Mouse (Mus musculus) hindbrain, embryonic 12.5 days (tissue): ENCODE measurements around the gene Trpv1. TPM values are rescaled to one million over a fixed set of nuclear protein-coding genes. Genes with fewer than 3 reads are reported as not detected.

Experiments
- ATAC-seq: fragments of 200-750 bp; cut with Nextera tagmentation; 2 replicates; pipeline ENCODE4 v1.8.0; 2017; ENCODE audit warnings: moderate TSS enrichment; ENCODE audit not compliant: low FRiP score
- H3K27ac ChIP-seq: fragments of 300-500 bp; sonication (generic); 2 replicates; pipeline ENCODE4 v1.5.1; 2016; ENCODE audit warnings: mild to moderate bottlenecking
- H3K27me3 ChIP-seq: fragments of 300-500 bp; sonication (generic); 2 replicates; pipeline ENCODE4 v1.6.1; 2016; ENCODE audit warnings: mild to moderate bottlenecking
- H3K36me3 ChIP-seq: fragments of 300-500 bp; sonication (generic); 2 replicates; pipeline ENCODE4 v1.6.1; 2016; ENCODE audit warnings: mild to moderate bottlenecking
- H3K4me1 ChIP-seq: fragments of 300-500 bp; sonication (generic); 2 replicates; pipeline ENCODE4 v1.6.1; 2016
- H3K4me2 ChIP-seq: fragments of 300-500 bp; sonication (generic); replicated peaks from 2 replicates; pipeline ENCODE4 v1.6.1; 2016; ENCODE audit warnings: mild to moderate bottlenecking
- H3K4me3 ChIP-seq: fragments of 300-500 bp; sonication (generic); 2 replicates; pipeline ENCODE4 v1.5.1; 2016; ENCODE audit warnings: mild to moderate bottlenecking
- H3K9ac ChIP-seq: fragments of 300-500 bp; sonication (generic); 2 replicates; pipeline ENCODE4 v1.6.1; 2016; ENCODE audit warnings: mild to moderate bottlenecking, moderate library complexity
- H3K9me3 ChIP-seq: fragments of 300-500 bp; sonication (generic); replicated peaks from 2 replicates; pipeline ENCODE4 v1.6.1; 2016; ENCODE audit warnings: mild to moderate bottlenecking
- WGBS: fragments of 180-500 bp; shearing (Covaris S2); methylation state at CpG from one replicate; pipeline ENCODE4 v1.1.7; 2016; 5-methylcytosine and 5-hydroxymethylcytosine counted together
- polyA plus RNA-seq: library from polyadenylated mRNA; unstranded; fragments of >200 nt; fragmentation: Nextera tagmentation; extraction: Ambion mirVana; gene quantifications from 2 replicates; pipeline ENCODE4 v1.2.1, GENCODE M21; 2016

The Trpv1 gene
- polyA plus RNA-seq, 1 experiment from 2014 or later, result not detected

DNA sequence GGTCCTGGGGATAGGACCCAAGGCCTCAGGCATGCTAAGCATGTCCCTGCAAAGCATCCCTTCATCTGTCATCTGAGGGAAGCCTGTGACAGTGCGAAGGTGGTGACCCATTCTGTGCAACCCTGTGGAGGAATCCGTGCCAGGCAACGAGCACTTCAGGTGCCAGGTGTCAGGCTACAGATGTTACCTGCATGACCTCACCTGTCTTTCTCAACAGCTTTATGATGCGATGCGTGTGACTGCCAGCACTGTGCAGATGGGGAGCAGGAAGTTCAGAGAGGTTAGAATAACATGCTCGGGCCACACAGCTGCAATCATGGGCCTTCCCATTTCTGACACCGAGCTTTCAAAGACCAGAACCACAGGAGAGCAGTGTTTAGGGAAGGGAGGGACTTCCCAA is 28.9 kb upstream of the Trpv1 start:
- Histone ChIP-seq H3K36me3 (no peaks in the 10 kb centered on the region), H3K9me3 (no peaks in the 10 kb centered on the region), H3K27me3 (no peaks in the 10 kb centered on the region), H3K9ac (no peak overlapping the region), H3K4me3 (no peak overlapping the region), H3K4me1 (no peaks in the 10 kb centered on the region), H3K4me2 (no peak overlapping the region), H3K27ac (no peak overlapping the region)
- no peak for ATAC-seq
- WGBS, result 76% methylated on average over 7 of the region's 7 CpGs

DNA sequence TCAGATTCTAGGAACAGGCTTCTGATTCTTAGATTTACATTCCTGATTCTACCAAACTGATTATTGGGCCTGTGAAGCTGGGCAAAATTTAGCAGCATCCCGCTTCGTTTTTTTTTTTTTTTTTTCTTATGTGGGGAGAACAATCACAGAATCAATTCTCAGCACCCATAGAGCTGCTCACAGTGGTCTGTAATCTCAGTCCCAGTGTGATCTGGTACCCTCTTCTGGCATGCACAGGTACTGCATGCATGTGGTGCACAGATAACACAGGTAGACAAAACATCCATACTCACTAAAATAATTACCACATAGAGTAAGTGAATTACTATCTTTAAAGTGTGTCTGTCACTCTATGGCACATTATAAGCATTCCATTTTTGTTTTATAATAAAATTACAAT is 26.5 kb upstream of the Trpv1 start:
- no peaks in the 10 kb centered on the region for H3K4me1 ChIP-seq
- ATAC-seq, result no peak

DNA sequence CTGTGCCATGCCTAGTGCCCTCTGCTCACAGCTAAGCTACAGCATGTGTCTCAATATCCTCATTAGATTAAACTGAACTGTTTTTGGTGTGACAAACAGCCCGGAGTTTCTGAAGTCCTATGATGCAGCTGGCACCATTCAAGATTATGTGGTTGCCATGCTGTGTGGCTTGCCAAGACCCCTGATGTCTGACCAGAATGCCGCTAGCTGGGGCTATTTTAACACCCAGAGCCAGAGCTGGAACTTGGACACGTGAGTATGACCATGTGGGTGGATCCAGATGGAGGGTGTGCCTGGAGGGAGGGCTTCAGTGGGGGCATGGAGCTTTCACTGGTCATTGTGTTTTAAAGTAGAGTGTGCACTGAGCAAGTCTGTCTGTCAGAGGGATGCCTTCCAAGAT is 20.1 kb upstream of the Trpv1 start:
- Histone ChIP-seq H3K27me3 (no peaks in the 10 kb centered on the region), H3K9ac (no peak overlapping the region), H3K4me2 (no peak overlapping the region), H3K4me1 (no peaks in the 10 kb centered on the region), H3K4me3 (no peak overlapping the region), H3K36me3 (no peaks in the 10 kb centered on the region), H3K27ac (no peak overlapping the region), H3K9me3 (no peaks in the 10 kb centered on the region)
- ATAC-seq, result no peak
- 84% methylated on average over 3 of the region's 3 CpGs for WGBS

More for the DNA sequence above, 26.5 kb upstream of the Trpv1 start:
- no peaks in the 10 kb centered on the region for H3K27me3 ChIP-seq
- no peak overlapping the region for H3K9ac ChIP-seq
- H3K4me2 ChIP-seq, result no peak overlapping the region
- no peak overlapping the region for H3K4me3 ChIP-seq
- no peaks in the 10 kb centered on the region for H3K9me3 ChIP-seq
- 74% methylated on average over 2 of the region's 2 CpGs for WGBS
- H3K36me3 ChIP-seq, result no peaks in the 10 kb centered on the region
- H3K27ac ChIP-seq, result no peak overlapping the region

DNA sequence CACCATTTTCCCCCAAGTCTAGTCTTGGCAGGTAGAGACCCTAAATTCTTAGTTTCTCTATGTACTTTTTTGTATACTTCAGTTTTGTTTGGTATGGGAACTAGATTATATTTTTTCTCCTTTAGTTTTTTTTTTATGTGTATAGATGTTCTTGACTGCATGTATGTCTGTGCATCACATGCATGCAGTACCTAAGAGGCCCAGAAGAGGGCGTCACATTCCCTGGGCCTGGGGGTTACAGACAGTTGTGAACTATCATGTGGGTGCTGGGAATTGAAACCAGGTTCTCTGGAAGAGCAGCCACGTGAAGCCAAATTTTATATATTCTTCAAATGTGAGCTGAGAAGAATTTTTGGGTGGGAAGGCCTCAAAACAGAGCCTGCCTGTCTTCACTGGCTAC is 14.4 kb upstream of the Trpv1 start:
- H3K9me3 ChIP-seq, result no peaks in the 10 kb centered on the region
- 62% methylated on average over 2 of the region's 2 CpGs for WGBS
- H3K27me3 ChIP-seq, result no peaks in the 10 kb centered on the region; the same call in 1 of the 2 replicates

DNA sequence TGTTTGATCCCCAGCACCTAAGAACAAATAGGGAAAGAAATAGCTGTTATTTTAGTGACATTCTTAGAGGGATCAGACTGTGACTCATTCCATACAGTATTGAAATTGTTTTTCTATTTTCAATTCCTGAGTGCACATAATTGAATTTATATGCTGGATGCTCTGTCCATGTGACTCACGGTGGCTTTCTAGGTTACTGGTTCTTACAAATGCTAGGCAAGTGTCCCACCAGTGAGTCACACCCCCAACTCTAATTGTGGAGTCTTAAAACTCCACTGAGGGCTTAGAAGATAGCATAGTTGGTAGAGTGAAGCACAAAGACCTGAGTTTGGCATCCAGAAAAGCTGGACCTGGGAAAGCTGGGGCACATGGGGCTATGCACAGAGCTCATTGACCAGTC is 13.4 kb upstream of the Trpv1 start:
- WGBS, result 92% methylated on average over 1 of the region's 1 CpGs
- Histone ChIP-seq H3K4me2 (no peak overlapping the region), H3K4me1 (no peaks in the 10 kb centered on the region), H3K36me3 (no peaks in the 10 kb centered on the region), H3K27ac (no peak overlapping the region), H3K9me3 (no peaks in the 10 kb centered on the region), H3K27me3 (no peaks in the 10 kb centered on the region; the same call in 1 of the 2 replicates), H3K9ac (no peak overlapping the region), H3K4me3 (no peak overlapping the region)
- ATAC-seq, result no peak

More for the DNA sequence above, 14.4 kb upstream of the Trpv1 start:
- H3K36me3 ChIP-seq, result no peaks in the 10 kb centered on the region
- ATAC-seq, result no peak
- H3K9ac ChIP-seq, result no peak overlapping the region
- no peak overlapping the region for H3K4me2 ChIP-seq
- H3K4me3 ChIP-seq, result no peak overlapping the region
- no peak overlapping the region for H3K27ac ChIP-seq
- H3K4me1 ChIP-seq, result no peaks in the 10 kb centered on the region

DNA sequence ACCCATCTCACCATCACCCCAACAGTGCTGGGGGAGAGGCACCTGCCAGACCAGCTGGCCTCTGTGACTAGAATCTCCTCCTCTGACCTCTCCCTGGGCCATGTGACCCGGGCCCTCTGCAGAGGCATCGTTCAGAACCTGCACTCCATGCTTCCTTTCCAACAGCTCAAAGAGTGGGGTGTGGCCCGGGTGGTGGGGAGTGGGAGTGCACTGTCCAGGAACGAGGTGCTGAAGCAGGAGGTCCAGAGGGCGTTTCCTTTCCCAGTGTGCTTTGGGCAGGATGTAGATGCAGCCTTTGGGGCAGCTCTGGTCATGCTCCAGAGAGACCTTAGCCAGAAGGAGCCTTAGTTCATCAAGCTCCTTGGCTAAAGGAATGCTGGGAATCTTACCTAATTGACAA is 11.2 kb upstream of the Trpv1 start:
- H3K27ac ChIP-seq, result no peak overlapping the region
- no peak for ATAC-seq
- no peak overlapping the region for H3K4me3 ChIP-seq
- H3K4me2 ChIP-seq, result no peak overlapping the region
- no peak overlapping the region for H3K9ac ChIP-seq
- no peaks in the 10 kb centered on the region; the same call in 1 of the 2 replicates for H3K27me3 ChIP-seq
- no peaks in the 10 kb centered on the region for H3K9me3 ChIP-seq
- no peaks in the 10 kb centered on the region for H3K4me1 ChIP-seq
- 38% methylated on average over 5 of the region's 5 CpGs for WGBS
- no peaks in the 10 kb centered on the region for H3K36me3 ChIP-seq

DNA sequence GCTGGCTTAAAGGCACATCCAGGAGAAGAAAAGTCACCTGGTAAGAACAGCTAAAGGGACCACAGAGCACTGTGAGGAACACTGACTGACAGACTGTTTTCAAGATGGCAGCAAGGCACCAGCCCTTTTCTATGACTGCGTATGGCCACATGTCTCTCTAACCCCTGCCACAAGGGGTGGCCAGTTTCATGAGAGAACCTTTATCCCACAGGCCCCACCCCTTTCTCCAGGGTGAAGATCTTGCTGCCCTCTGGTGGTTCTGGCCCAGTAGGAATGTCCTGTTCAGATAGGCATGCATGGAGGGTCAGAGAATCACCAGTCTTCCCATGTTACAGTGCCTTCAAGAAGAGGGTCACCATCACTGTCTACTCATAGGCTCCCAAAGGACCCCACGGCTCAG is 10.1 kb upstream of the Trpv1 start:
- Histone ChIP-seq H3K9me3 (no peaks in the 10 kb centered on the region), H3K4me1 (no peaks in the 10 kb centered on the region), H3K9ac (no peak overlapping the region), H3K27me3 (no peaks in the 10 kb centered on the region; the same call in 1 of the 2 replicates), H3K4me3 (no peak overlapping the region), H3K27ac (no peak overlapping the region), H3K4me2 (no peak overlapping the region), H3K36me3 (no peaks in the 10 kb centered on the region)
- ATAC-seq, result no peak
- WGBS, result 80% methylated on average over 2 of the region's 2 CpGs

DNA sequence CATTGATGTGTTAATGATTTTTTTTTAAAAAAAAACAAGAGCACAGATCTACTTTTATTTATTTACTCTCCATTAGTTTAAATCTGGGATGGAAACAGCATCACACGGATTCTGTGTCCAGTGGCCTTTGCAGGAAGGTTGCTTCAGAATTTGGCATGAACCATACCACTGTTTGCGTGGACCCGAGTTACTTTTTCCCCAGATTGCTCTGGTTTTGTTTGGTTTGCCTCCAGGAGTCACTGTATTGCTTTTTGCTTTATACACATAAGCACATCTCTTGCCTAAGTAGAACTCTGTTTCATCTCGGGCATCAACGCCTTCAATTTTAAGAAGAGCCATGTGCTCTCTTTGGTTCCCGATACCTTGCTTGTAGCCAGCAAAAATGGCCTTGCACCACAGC is 8.2 kb upstream of the Trpv1 start:
- Histone ChIP-seq H3K4me3 (no peak overlapping the region), H3K27me3 (no peaks in the 10 kb centered on the region; the same call in 1 of the 2 replicates), H3K27ac (no peak overlapping the region), H3K4me1 (no peaks in the 10 kb centered on the region), H3K9ac (no peak overlapping the region), H3K9me3 (no peaks in the 10 kb centered on the region), H3K4me2 (no peak overlapping the region), H3K36me3 (no peaks in the 10 kb centered on the region)
- ATAC-seq, result no peak
- WGBS, result 95% methylated on average over 6 of the region's 6 CpGs

DNA sequence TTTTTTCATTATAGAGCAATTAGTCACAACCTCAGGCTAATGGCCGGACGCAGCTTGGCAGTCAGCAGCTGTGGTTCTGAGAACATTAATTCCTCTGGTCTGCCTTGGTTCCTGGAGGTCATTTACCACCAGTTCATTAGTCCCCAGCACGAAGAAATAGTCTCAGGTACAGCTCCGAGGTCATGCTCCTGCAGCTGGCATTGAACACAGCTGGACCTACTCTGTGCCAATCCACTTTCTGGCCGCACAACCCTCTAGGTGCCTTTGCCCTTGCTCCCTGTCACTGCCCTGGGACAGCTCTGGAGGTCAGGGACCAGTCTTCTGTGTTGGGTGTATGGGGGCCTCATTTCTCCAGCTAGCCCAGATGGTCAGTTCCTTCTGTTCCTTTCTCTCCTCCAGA is 5.2 kb upstream of the Trpv1 start:
- H3K36me3 ChIP-seq, result no peaks in the 10 kb centered on the region
- H3K9ac ChIP-seq, result no peak overlapping the region
- no peaks in the 10 kb centered on the region for H3K4me1 ChIP-seq
- WGBS, result 76% methylated on average over 5 of the region's 5 CpGs
- H3K27ac ChIP-seq, result no peak overlapping the region
- no peaks in the 10 kb centered on the region for H3K9me3 ChIP-seq
- no peaks in the 10 kb centered on the region for H3K27me3 ChIP-seq
- no peak overlapping the region for H3K4me3 ChIP-seq
- no peak for ATAC-seq
- no peak overlapping the region for H3K4me2 ChIP-seq

DNA sequence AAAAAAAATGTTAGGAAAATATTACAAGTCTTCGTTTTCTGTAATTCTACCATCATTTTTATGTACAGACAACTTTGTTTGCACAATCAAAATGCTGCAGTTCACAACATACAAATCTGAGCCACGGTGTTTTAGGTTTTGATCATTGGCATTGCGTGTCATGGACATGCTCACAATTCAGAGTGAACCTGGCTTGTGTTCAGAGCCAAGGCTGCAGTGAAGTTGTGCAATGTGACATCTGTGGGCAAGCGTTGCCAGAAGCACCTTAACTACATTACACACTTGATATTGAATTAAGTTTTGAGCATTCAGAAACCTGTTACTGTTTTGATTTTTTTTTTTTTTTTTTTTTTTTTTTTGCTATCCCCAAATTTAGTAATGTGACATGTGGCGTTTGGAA is 4.0 kb upstream of the Trpv1 start:
- Histone ChIP-seq H3K4me1 (no peaks in the 10 kb centered on the region), H3K4me2 (no peak overlapping the region), H3K9me3 (no peaks in the 10 kb centered on the region), H3K27ac (no peak overlapping the region), H3K4me3 (no peak overlapping the region), H3K36me3 (no peaks in the 10 kb centered on the region), H3K27me3 (no peaks in the 10 kb centered on the region), H3K9ac (no peak overlapping the region)
- ATAC-seq, result no peak
- 87% methylated on average over 5 of the region's 5 CpGs for WGBS

DNA sequence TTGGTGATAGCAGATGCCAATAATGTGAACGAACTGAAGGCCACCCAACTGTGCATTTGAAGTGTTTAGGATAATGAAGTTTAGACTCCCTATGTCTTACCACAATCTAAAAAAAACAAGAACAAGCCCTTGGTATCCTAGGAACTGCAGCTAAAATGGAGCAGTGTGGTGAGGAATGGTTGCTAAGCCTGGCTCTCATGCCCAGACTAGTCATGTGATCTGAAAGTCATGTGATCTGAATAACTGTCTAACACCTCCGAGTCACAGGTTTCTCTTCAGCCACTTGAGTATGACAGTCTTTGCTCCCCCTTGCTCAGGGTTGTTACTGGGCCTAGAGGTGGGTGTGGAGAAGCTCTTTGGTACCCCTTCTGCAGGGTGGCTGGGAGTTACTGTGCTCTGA is 1.6 kb upstream of the Trpv1 start:
- no peak overlapping the region for H3K4me2 ChIP-seq
- H3K27me3 ChIP-seq, result no peaks in the 10 kb centered on the region
- H3K4me3 ChIP-seq, result no peak overlapping the region
- no peak for ATAC-seq
- no peaks in the 10 kb centered on the region for H3K9me3 ChIP-seq
- H3K27ac ChIP-seq, result no peak overlapping the region
- 67% methylated on average over 2 of the region's 2 CpGs for WGBS
- H3K9ac ChIP-seq, result no peak overlapping the region
- no peaks in the 10 kb centered on the region for H3K36me3 ChIP-seq
- no peaks in the 10 kb centered on the region for H3K4me1 ChIP-seq

DNA sequence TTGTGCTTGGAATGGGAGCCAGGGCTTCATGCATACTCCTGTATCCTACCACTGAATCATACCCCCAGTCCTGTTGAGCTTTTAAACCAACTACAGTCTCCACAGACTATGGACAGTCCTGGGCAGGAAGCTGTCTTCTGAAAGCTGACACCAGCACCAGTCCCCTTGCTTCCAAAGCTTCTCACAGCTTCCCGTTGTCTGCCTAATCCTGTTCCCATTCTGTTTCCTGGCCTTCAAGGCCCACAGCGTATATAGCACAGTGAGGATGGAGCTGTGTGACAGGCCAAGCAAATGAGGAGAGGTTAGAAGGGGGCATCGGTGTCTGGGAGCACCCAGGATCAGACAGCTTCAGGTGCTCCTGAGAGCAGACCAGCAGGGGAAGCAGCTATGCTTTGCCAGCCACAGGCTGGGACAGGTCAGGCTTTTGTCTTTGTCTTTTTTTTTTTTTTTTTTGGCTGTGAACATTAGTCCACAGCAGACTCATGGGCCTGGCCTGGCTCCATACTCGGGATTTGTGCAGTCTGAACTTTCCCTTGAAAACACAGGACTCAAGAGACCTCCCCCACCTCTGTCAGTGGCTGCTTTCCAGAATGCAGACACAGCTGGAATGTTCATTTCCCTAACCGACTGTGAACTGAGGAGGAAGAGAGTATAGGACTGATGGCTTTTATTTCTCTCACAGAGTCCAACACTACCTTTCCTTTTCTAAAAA is 2.1 kb downstream of the Trpv1 start:
- Histone ChIP-seq H3K4me2 (no peak overlapping the region), H3K27ac (no peak overlapping the region), H3K4me3 (no peak overlapping the region), H3K4me1 (no peaks in the 10 kb centered on the region), H3K9ac (no peak overlapping the region), H3K9me3 (no peaks in the 10 kb centered on the region), H3K27me3 (no peaks in the 10 kb centered on the region), H3K36me3 (no peaks in the 10 kb centered on the region)
- no peak for ATAC-seq
- 51% methylated on average over 5 of the region's 5 CpGs for WGBS

DNA sequence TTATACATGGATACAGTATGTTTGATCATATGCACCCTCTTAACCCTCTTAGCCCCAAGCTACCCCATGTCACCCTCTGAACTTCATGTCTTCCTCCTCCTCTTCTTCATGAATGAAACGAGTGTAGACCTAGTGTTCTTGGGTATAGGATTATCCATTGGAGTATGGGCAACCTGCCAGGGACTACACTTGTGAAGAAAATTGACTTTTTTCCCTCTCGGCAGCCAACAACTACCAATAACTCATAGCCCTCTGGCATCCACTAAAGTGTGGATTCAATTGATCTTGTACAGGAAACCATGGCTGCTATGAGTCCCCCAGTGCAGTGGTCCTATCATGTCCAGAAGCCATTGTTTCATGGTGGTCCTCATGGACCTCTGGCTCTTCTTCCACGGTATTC is 2.6 kb downstream of the Trpv1 start:
- no peaks in the 10 kb centered on the region for H3K36me3 ChIP-seq
- no peak for ATAC-seq
- H3K9me3 ChIP-seq, result no peaks in the 10 kb centered on the region
- H3K9ac ChIP-seq, result no peak overlapping the region
- no peaks in the 10 kb centered on the region for H3K4me1 ChIP-seq
- 84% methylated on average over 3 of the region's 3 CpGs for WGBS
- no peak overlapping the region for H3K27ac ChIP-seq
- H3K4me3 ChIP-seq, result no peak overlapping the region
- H3K27me3 ChIP-seq, result no peaks in the 10 kb centered on the region
- H3K4me2 ChIP-seq, result no peak overlapping the region
